Comparison of ENCODE assay signal across 8 mouse cellular contexts in genomic region chr8:85034764-85035163, GRCm38 (mm10). TPM values are rescaled to one million over a fixed set of nuclear protein-coding genes. Genes with fewer than 3 reads are reported as not detected.
A peak's percentile ranks its signal among the peaks of the same experiment; 100 is the strongest.
DNase-seq lines count a peak whose midpoint lies in the region; ATAC-seq and TF ChIP-seq lines count a peak whose summit lies in the region.

No protein-coding gene starts in this region.

- no peak overlapping the region for H3K27ac ChIP-seq in cortical plate, adult 2 months (ENCODE audit: insufficient read depth, low read length)
- H3K27ac ChIP-seq in liver, adult 2 months (replicated peaks; ENCODE audit: insufficient read depth, low read depth, low read length): peak overlapping the region; percentile 95
- H3K27ac ChIP-seq in midbrain, postnatal 0 days (ENCODE audit: low read depth, low read length): no peak overlapping the region

- H3K27me3 ChIP-seq in erythroblast, embryonic 14.5 days (ENCODE audit: control insufficient read depth): no peaks in the 10 kb centered on the region
- H3K27me3 ChIP-seq in liver, adult 2 months (ENCODE audit: control insufficient read depth, insufficient read depth, low read length): no peaks in the 10 kb centered on the region
- no peaks in the 10 kb centered on the region for H3K27me3 ChIP-seq in midbrain, postnatal 0 days (ENCODE audit: insufficient read depth, low read length)

- H3K4me3 ChIP-seq in erythroblast, embryonic 14.5 days (replicated peaks): peak overlapping the region; percentile 91
- no peak overlapping the region for H3K4me3 ChIP-seq in cortical plate, adult 2 months (ENCODE audit: insufficient read depth, low read length)
- peak overlapping the region; percentile 55 for H3K4me3 ChIP-seq in liver, adult 2 months (ENCODE audit: insufficient read depth, low read depth, low read length)
- H3K4me3 ChIP-seq in midbrain, postnatal 0 days (ENCODE audit: low read depth, low read length): peak overlapping the region; percentile 88; the same call in 1 of the 2 replicates

- H3K9ac ChIP-seq in liver, adult 2 months (ENCODE audit: low read depth, low read length): peak overlapping the region; percentile 61
- H3K9ac ChIP-seq in midbrain, postnatal 0 days (replicated peaks; ENCODE audit: low read length, poor library complexity, severe bottlenecking): no peak overlapping the region

- peak overlapping the region; percentile 80 for H3K4me2 ChIP-seq in midbrain, postnatal 0 days (ENCODE audit: low read depth, low read length, poor library complexity, severe bottlenecking)

- no peaks in the 10 kb centered on the region for H3K9me3 ChIP-seq in erythroblast, embryonic 14.5 days (ENCODE audit: control insufficient read depth, low read length)
- H3K9me3 ChIP-seq in midbrain, postnatal 0 days (ENCODE audit: low read length): no peaks in the 10 kb centered on the region

- WGBS in liver, adult 2 months: under 1% methylated on average over 13 of the region's 13 CpGs
- 12% methylated on average over 12 of the region's 13 CpGs for WGBS in midbrain, postnatal 0 days

- TF ChIP-seq POLR2A in cortical plate, adult 2 months (IDR thresholded peaks at IDR 0.05; ENCODE audit: extremely low read depth, insufficient read depth, low read length): peak; percentile 41; the same call in 1 of the 2 replicates
- TF ChIP-seq POLR2A in liver, adult 2 months (IDR thresholded peaks at IDR 0.05; ENCODE audit: extremely low read depth, insufficient read depth, low read length): no peak

- ATAC-seq in erythroblast, adult 5-6 weeks (replicated peaks; ENCODE audit: low FRiP score, poor library complexity, severe bottlenecking): no peak
- no peak for ATAC-seq in midbrain, postnatal 0 days (ENCODE audit: low FRiP score)

- peaks cover 10% of the 10 kb centered on the region; the same call in 1 of the 2 replicates for H3K79me2 ChIP-seq in liver, adult 2 months (ENCODE audit: control insufficient read depth, insufficient read depth, low read length)

- H3K4me1 ChIP-seq in erythroblast, embryonic 14.5 days (ENCODE audit: control insufficient read depth): peaks cover 68% of the 10 kb centered on the region
- no peaks in the 10 kb centered on the region; the same call in 1 of the 2 replicates for H3K4me1 ChIP-seq in cortical plate, adult 2 months (ENCODE audit: control insufficient read depth, insufficient read depth, low read length)
- H3K4me1 ChIP-seq in liver, adult 2 months (ENCODE audit: control insufficient read depth, insufficient read depth, low read length): peaks cover 22% of the 10 kb centered on the region
- peaks cover 5% of the 10 kb centered on the region; the same call in 1 of the 2 replicates for H3K4me1 ChIP-seq in midbrain, postnatal 0 days (ENCODE audit: insufficient read depth, low read length)

- peaks cover 55% of the 10 kb centered on the region for H3K36me3 ChIP-seq in erythroblast, embryonic 14.5 days (ENCODE audit: control insufficient read depth)
- H3K36me3 ChIP-seq in liver, adult 2 months (ENCODE audit: control insufficient read depth, insufficient read depth, low read length): peaks cover 11% of the 10 kb centered on the region
- H3K36me3 ChIP-seq in midbrain, postnatal 0 days (ENCODE audit: insufficient read depth, low read length): peaks cover 21% of the 10 kb centered on the region

- DNase-seq in heart, adult 9 months (ENCODE audit: low spot score in 2 of 2): peak; percentile 55 to 60
- peak; percentile 83 for DNase-seq in kidney, adult 9 months
- peak; percentile 87 for DNase-seq in liver, adult 2 months (ENCODE audit: extremely low read depth, low read depth, low spot score)
- DNase-seq in midbrain, postnatal 0 days (ENCODE audit: low spot score): peak; percentile 92
- peak; percentile 42 to 89 for DNase-seq in spleen, postnatal 10 days (ENCODE audit: low spot score in 2 of 2)

- TF ChIP-seq CTCF in cortical plate, adult 2 months (IDR thresholded peaks at IDR 0.05; ENCODE audit: extremely low read depth, insufficient read depth, low read length): no peak
- TF ChIP-seq CTCF in liver, adult 2 months (IDR thresholded peaks at IDR 0.05; ENCODE audit: low read depth, low read length): no peak
- no peak for TF ChIP-seq CTCF in midbrain, postnatal 0 days (IDR thresholded peaks at IDR 0.05)

RNA-seq across cellular contexts. Expression of gene Tnpo2, which starts 2.0 kb away (rescaled TPM):
- polyA plus RNA-seq in erythroblast, embryonic 14.5 days (2012): 1.7 and 1.8 TPM in 2 replicates
- 9.6 and 10.8 TPM in 2 replicates for total RNA-seq in erythroblast, adult 5-6 weeks (2015; ENCODE audit: low replicate concordance)
- total RNA-seq in erythroblast, adult 5-6 weeks (2017; ENCODE audit: low replicate concordance): 11.2 and 14.6 TPM in 2 replicates
- 110 and 112 TPM in 2 replicates for polyA plus RNA-seq in cortical plate, adult 2 months (2012; rRNA removed)
- total RNA-seq in liver, adult 2 months (2014; rRNA removed): 15.4 and 23.3 TPM in 2 replicates
- polyA plus RNA-seq in liver, adult 2 months (2012; rRNA removed): 28.8 and 33.1 TPM in 2 replicates
- 173 and 174 TPM in 2 replicates for total RNA-seq in midbrain, postnatal 0 days (2014; rRNA removed)
- polyA plus RNA-seq in midbrain, postnatal 0 days (2015; fragmentation: Nextera tagmentation; extraction: Ambion mirVana): 53.5 and 53.7 TPM in 2 replicates

RNA-seq across cellular contexts. Expression of gene Trir, which starts 8.1 kb away (rescaled TPM):
- polyA plus RNA-seq in erythroblast, embryonic 14.5 days (2012): 77.0 and 92.3 TPM in 2 replicates
- 32.1 and 45.4 TPM in 2 replicates for total RNA-seq in erythroblast, adult 5-6 weeks (2015; ENCODE audit: low replicate concordance)
- 72.9 and 103 TPM in 2 replicates for total RNA-seq in erythroblast, adult 5-6 weeks (2017; ENCODE audit: low replicate concordance)
- 118 and 119 TPM in 2 replicates for polyA plus RNA-seq in cortical plate, adult 2 months (2012; rRNA removed)
- 83.2 and 94.1 TPM in 2 replicates for total RNA-seq in liver, adult 2 months (2014; rRNA removed)
- 69.5 and 80.8 TPM in 2 replicates for polyA plus RNA-seq in liver, adult 2 months (2012; rRNA removed)
- total RNA-seq in midbrain, postnatal 0 days (2014; rRNA removed): 266 and 292 TPM in 2 replicates
- 144 and 145 TPM in 2 replicates for polyA plus RNA-seq in midbrain, postnatal 0 days (2015; fragmentation: Nextera tagmentation; extraction: Ambion mirVana)

RNA-seq across cellular contexts. Expression of gene Asna1, which starts 9.7 kb away (rescaled TPM):
- 18.6 and 31.0 TPM in 2 replicates for polyA plus RNA-seq in erythroblast, embryonic 14.5 days (2012)
- total RNA-seq in erythroblast, adult 5-6 weeks (2015; ENCODE audit: low replicate concordance): 20.8 and 24.2 TPM in 2 replicates
- 13.5 and 26.3 TPM in 2 replicates for total RNA-seq in erythroblast, adult 5-6 weeks (2017; ENCODE audit: low replicate concordance)
- 267 and 268 TPM in 2 replicates for polyA plus RNA-seq in cortical plate, adult 2 months (2012; rRNA removed)
- 30.3 and 33.8 TPM in 2 replicates for total RNA-seq in liver, adult 2 months (2014; rRNA removed)
- 60.0 and 71.6 TPM in 2 replicates for polyA plus RNA-seq in liver, adult 2 months (2012; rRNA removed)
- total RNA-seq in midbrain, postnatal 0 days (2014; rRNA removed): 123 and 172 TPM in 2 replicates
- 137 and 151 TPM in 2 replicates for polyA plus RNA-seq in midbrain, postnatal 0 days (2015; fragmentation: Nextera tagmentation; extraction: Ambion mirVana)

RNA-seq across cellular contexts. Expression of gene Best2, which starts 20.4 kb away (rescaled TPM):
- not detected in 2 replicates for polyA plus RNA-seq in erythroblast, embryonic 14.5 days (2012)
- not detected in 2 replicates for total RNA-seq in erythroblast, adult 5-6 weeks (2015; ENCODE audit: low replicate concordance)
- not detected in 2 replicates for total RNA-seq in erythroblast, adult 5-6 weeks (2017; ENCODE audit: low replicate concordance)
- polyA plus RNA-seq in cortical plate, adult 2 months (2012; rRNA removed): not detected in 2 replicates
- not detected in 2 replicates for total RNA-seq in liver, adult 2 months (2014; rRNA removed)
- polyA plus RNA-seq in liver, adult 2 months (2012; rRNA removed): 0.06 TPM in 1 of 2 replicates, not detected in the other
- 0.47 TPM in 1 of 2 replicates, not detected in the other for total RNA-seq in midbrain, postnatal 0 days (2014; rRNA removed)
- polyA plus RNA-seq in midbrain, postnatal 0 days (2015; fragmentation: Nextera tagmentation; extraction: Ambion mirVana): 0.15 and 0.27 TPM in 2 replicates

RNA-seq across cellular contexts. Expression of gene Fbxw9, which starts 25.1 kb away (rescaled TPM):
- polyA plus RNA-seq in erythroblast, embryonic 14.5 days (2012): 0.54 and 0.63 TPM in 2 replicates
- total RNA-seq in erythroblast, adult 5-6 weeks (2015; ENCODE audit: low replicate concordance): 5.4 TPM in 1 of 2 replicates, not detected in the other
- 0.43 and 4.3 TPM in 2 replicates for total RNA-seq in erythroblast, adult 5-6 weeks (2017; ENCODE audit: low replicate concordance)
- 45.1 and 45.8 TPM in 2 replicates for polyA plus RNA-seq in cortical plate, adult 2 months (2012; rRNA removed)
- 19.9 and 21.9 TPM in 2 replicates for total RNA-seq in liver, adult 2 months (2014; rRNA removed)
- polyA plus RNA-seq in liver, adult 2 months (2012; rRNA removed): 55.2 and 75.4 TPM in 2 replicates
- total RNA-seq in midbrain, postnatal 0 days (2014; rRNA removed): 113 and 120 TPM in 2 replicates
- polyA plus RNA-seq in midbrain, postnatal 0 days (2015; fragmentation: Nextera tagmentation; extraction: Ambion mirVana): 92.1 and 97.1 TPM in 2 replicates

Comparison
In these comparisons a context has a peak if more than half of its experiments do, and no peak if none do; other contexts are left out.
1. RNA of gene Tnpo2, which starts 2.0 kb away (polyA plus RNA-seq): 110 to 112 TPM in cortical plate, adult 2 months, 53.5 to 53.7 TPM in midbrain, postnatal 0 days and 28.8 to 33.1 TPM in liver, adult 2 months; 1.7 to 1.8 TPM in erythroblast, embryonic 14.5 days; every median in the first group is over 10 times any median in the second.
2. Peak in every context shown above with its lines, with median percentiles within 50 percentile points of each other: DNase-seq.